Mouse (Mus musculus): ENCODE data around the gene Nek7. TPM values are rescaled to one million over a fixed set of nuclear protein-coding genes. Genes with fewer than 3 reads are reported as not detected.

Gene Nek7
- polyA plus RNA-seq, 1 experiment: 63.3 TPM

- H3K4me3 ChIP-seq (ENCODE audit: insufficient read depth, low read length): no peak overlapping the region
- peaks cover 9% of the 10 kb centered on the region for H3K4me1 ChIP-seq (ENCODE audit: control insufficient read depth, insufficient read depth, low read length)
- no peak overlapping the region for H3K27ac ChIP-seq (ENCODE audit: insufficient read depth, low read length)
- no peak for TF ChIP-seq CTCF (IDR thresholded peaks at IDR 0.05; ENCODE audit: borderline replicate concordance, insufficient read depth, low read length)
- no peak for TF ChIP-seq POLR2A (IDR thresholded peaks at IDR 0.05; ENCODE audit: low read depth, low read length)
Measured at GRCm38 (mm10) chr1:138507446-138508043, 112.4 kb downstream of the Nek7 start.

- TF ChIP-seq CTCF (IDR thresholded peaks at IDR 0.05; ENCODE audit: borderline replicate concordance, insufficient read depth, low read length) (no peak), POLR2A (IDR thresholded peaks at IDR 0.05; ENCODE audit: low read depth, low read length) (no peak)
- H3K4me1 ChIP-seq (ENCODE audit: control insufficient read depth, insufficient read depth, low read length): peaks cover 9% of the 10 kb centered on the region
- H3K27ac ChIP-seq (ENCODE audit: insufficient read depth, low read length): peak overlapping the region; percentile 79
- no peak overlapping the region for H3K4me3 ChIP-seq (ENCODE audit: insufficient read depth, low read length)
Measured at GRCm38 (mm10) chr1:138507014-138507413, 112.9 kb downstream of the Nek7 start.

GRCm38 (mm10) chr1:138504228-138504627 lies 115.7 kb downstream of the Nek7 start:
- H3K4me1 ChIP-seq (ENCODE audit: control insufficient read depth, insufficient read depth, low read length): peaks cover 9% of the 10 kb centered on the region
- TF ChIP-seq CTCF (IDR thresholded peaks at IDR 0.05; ENCODE audit: borderline replicate concordance, insufficient read depth, low read length) (no peak), POLR2A (IDR thresholded peaks at IDR 0.05; ENCODE audit: low read depth, low read length) (no peak)
- no peak overlapping the region for H3K27ac ChIP-seq (ENCODE audit: insufficient read depth, low read length)
- no peak overlapping the region for H3K4me3 ChIP-seq (ENCODE audit: insufficient read depth, low read length)

- H3K4me3 ChIP-seq (ENCODE audit: insufficient read depth, low read length): no peak overlapping the region
- peaks cover 6% of the 10 kb centered on the region for H3K4me1 ChIP-seq (ENCODE audit: control insufficient read depth, insufficient read depth, low read length)
- no peak overlapping the region for H3K27ac ChIP-seq (ENCODE audit: insufficient read depth, low read length)
- TF ChIP-seq CTCF (IDR thresholded peaks at IDR 0.05; ENCODE audit: borderline replicate concordance, insufficient read depth, low read length) (no peak), POLR2A (IDR thresholded peaks at IDR 0.05; ENCODE audit: low read depth, low read length) (no peak)
Measured at GRCm38 (mm10) chr1:138500691-138501090, 119.2 kb downstream of the Nek7 start.

- peaks cover 4% of the 10 kb centered on the region; the same call in 1 of the 2 replicates for H3K4me1 ChIP-seq (ENCODE audit: control insufficient read depth, insufficient read depth, low read length)
- no peak for TF ChIP-seq CTCF (IDR thresholded peaks at IDR 0.05; ENCODE audit: borderline replicate concordance, insufficient read depth, low read length)
- TF ChIP-seq POLR2A (IDR thresholded peaks at IDR 0.05; ENCODE audit: low read depth, low read length): no peak
- H3K27ac ChIP-seq (ENCODE audit: insufficient read depth, low read length): no peak overlapping the region
- no peak overlapping the region for H3K4me3 ChIP-seq (ENCODE audit: insufficient read depth, low read length)
Measured at GRCm38 (mm10) chr1:138500155-138500554, 119.8 kb downstream of the Nek7 start.

GRCm38 (mm10) chr1:138499461-138499860 lies 120.5 kb downstream of the Nek7 start:
- no peak for TF ChIP-seq CTCF (IDR thresholded peaks at IDR 0.05; ENCODE audit: borderline replicate concordance, insufficient read depth, low read length)
- no peak for TF ChIP-seq POLR2A (IDR thresholded peaks at IDR 0.05; ENCODE audit: low read depth, low read length)
- peaks cover 4% of the 10 kb centered on the region; the same call in 1 of the 2 replicates for H3K4me1 ChIP-seq (ENCODE audit: control insufficient read depth, insufficient read depth, low read length)
- H3K4me3 ChIP-seq (ENCODE audit: insufficient read depth, low read length): no peak overlapping the region
- H3K27ac ChIP-seq (ENCODE audit: insufficient read depth, low read length): no peak overlapping the region

GRCm38 (mm10) chr1:138491382-138492097 lies 128.4 kb downstream of the Nek7 start:
- no peak overlapping the region for H3K27ac ChIP-seq (ENCODE audit: insufficient read depth, low read length)
- H3K4me3 ChIP-seq (ENCODE audit: insufficient read depth, low read length): no peak overlapping the region
- peaks cover 4% of the 10 kb centered on the region; the same call in 1 of the 2 replicates for H3K4me1 ChIP-seq (ENCODE audit: control insufficient read depth, insufficient read depth, low read length)
- TF ChIP-seq POLR2A (IDR thresholded peaks at IDR 0.05; ENCODE audit: low read depth, low read length): no peak
- TF ChIP-seq CTCF (IDR thresholded peaks at IDR 0.05; ENCODE audit: borderline replicate concordance, insufficient read depth, low read length): no peak

GRCm38 (mm10) chr1:138487569-138487968 lies 132.4 kb downstream of the Nek7 start:
- TF ChIP-seq POLR2A (IDR thresholded peaks at IDR 0.05; ENCODE audit: low read depth, low read length): no peak
- TF ChIP-seq CTCF (IDR thresholded peaks at IDR 0.05; ENCODE audit: borderline replicate concordance, insufficient read depth, low read length): no peak
- Histone ChIP-seq H3K27ac (ENCODE audit: insufficient read depth, low read length) (no peak overlapping the region), H3K4me3 (ENCODE audit: insufficient read depth, low read length) (no peak overlapping the region), H3K4me1 (ENCODE audit: control insufficient read depth, insufficient read depth, low read length) (peaks cover 4% of the 10 kb centered on the region; the same call in 1 of the 2 replicates)

GRCm38 (mm10) chr1:138480694-138481093 lies 139.2 kb downstream of the Nek7 start:
- TF ChIP-seq POLR2A (IDR thresholded peaks at IDR 0.05; ENCODE audit: low read depth, low read length): no peak
- no peak for TF ChIP-seq CTCF (IDR thresholded peaks at IDR 0.05; ENCODE audit: borderline replicate concordance, insufficient read depth, low read length)

GRCm38 (mm10) chr1:138465352-138465751 lies 154.6 kb downstream of the Nek7 start:
- Histone ChIP-seq H3K4me1 (ENCODE audit: control insufficient read depth, insufficient read depth, low read length) (no peaks in the 10 kb centered on the region), H3K27ac (ENCODE audit: insufficient read depth, low read length) (no peak overlapping the region), H3K4me3 (ENCODE audit: insufficient read depth, low read length) (no peak overlapping the region)
- TF ChIP-seq CTCF (IDR thresholded peaks at IDR 0.05; ENCODE audit: borderline replicate concordance, insufficient read depth, low read length): no peak
- TF ChIP-seq POLR2A (IDR thresholded peaks at IDR 0.05; ENCODE audit: low read depth, low read length): no peak

More at GRCm38 (mm10) chr1:138480694-138481093, 139.2 kb downstream of the Nek7 start:
- Histone ChIP-seq H3K4me1 (ENCODE audit: control insufficient read depth, insufficient read depth, low read length) (no peaks in the 10 kb centered on the region), H3K27ac (ENCODE audit: insufficient read depth, low read length) (no peak overlapping the region), H3K4me3 (ENCODE audit: insufficient read depth, low read length) (no peak overlapping the region)
